Mouse (Mus musculus) bone marrow, adult 2 months (tissue): ENCODE results near the gene Mrps18a.
A peak's percentile ranks its signal among the peaks of the same experiment; 100 is the strongest.

Experiments
- CTCF ChIP-seq: fragments of 200-500 bp; IDR thresholded peaks from 2 replicates; pipeline ENCODE4 v1.5.1; 2011; ENCODE audit warnings: low read length, control low read depth; ENCODE audit not compliant: control insufficient read depth, insufficient read depth
- POLR2A ChIP-seq: fragments of 200-500 bp; IDR thresholded peaks from 2 replicates; pipeline ENCODE4 v1.6.1; 2011; ENCODE audit warnings: low read depth, mild to moderate bottlenecking, control low read depth, low read length, borderline replicate concordance; ENCODE audit not compliant: control insufficient read depth

DNA sequence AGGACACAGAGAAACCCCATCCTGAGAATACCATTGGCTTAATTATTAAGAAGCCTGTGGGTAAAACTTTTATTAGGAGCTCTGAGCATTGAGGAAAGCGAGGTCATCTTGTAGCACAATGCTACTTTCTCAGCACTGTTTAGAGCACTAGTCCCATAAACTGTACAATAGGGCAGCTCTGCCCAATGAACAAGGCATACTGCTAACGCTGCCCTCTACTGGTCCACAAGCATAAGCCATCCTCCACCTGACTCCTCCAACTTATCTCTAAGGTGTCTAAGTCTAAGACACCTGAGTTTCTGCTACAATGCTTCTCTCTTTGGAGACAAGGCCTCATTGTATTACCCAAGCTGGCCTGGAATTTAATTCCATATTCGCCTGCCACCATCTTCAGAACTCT is 59.8 kb downstream of the Mrps18a start:
- no peak for TF ChIP-seq POLR2A
- peak; percentile 66 for TF ChIP-seq CTCF
